Mouse (Mus musculus) heart, embryonic 14.5 days (tissue): ENCODE results near the gene Atrip. TPM values are rescaled to one million over a fixed set of nuclear protein-coding genes. Genes with fewer than 3 reads are reported as not detected.

ENCODE experiments used
- ATAC-seq: fragments of 200-750 bp; cut with Nextera tagmentation; 2 replicates; pipeline ENCODE4 v1.8.0; 2017; ENCODE audit warnings: low read depth, moderate TSS enrichment; ENCODE audit not compliant: insufficient number of reproducible peaks, insufficient read depth, low FRiP score
- H3K27ac ChIP-seq, 2 experiments: fragments of 200-500 bp in 1 of 2; fragments of 300-500 bp in 1 of 2; sonication (generic) in 1 of 2; replicated peaks in 1 of 2; 2 replicates each; pipeline ENCODE4 v1.5.1; 2012 to 2014; ENCODE audit warnings: low read depth in 2 of 2, low read length in 2 of 2, control low read depth in 1 of 2, mild to moderate bottlenecking in 1 of 2, mixed read lengths in 1 of 2; ENCODE audit not compliant: control insufficient read depth in 1 of 2, insufficient read depth in 1 of 2
- H3K27me3 ChIP-seq: fragments of 300-500 bp; sonication (generic); 2 replicates; pipeline ENCODE4 v1.6.1; 2014; ENCODE audit warnings: mild to moderate bottlenecking, low read length, control low read depth; ENCODE audit not compliant: control insufficient read depth, insufficient read depth
- H3K36me3 ChIP-seq: fragments of 300-500 bp; sonication (generic); 2 replicates; pipeline ENCODE4 v1.6.1; 2014; ENCODE audit warnings: mild to moderate bottlenecking, control low read depth, low read length, mixed read lengths; ENCODE audit not compliant: control insufficient read depth, insufficient read depth
- H3K4me1 ChIP-seq, 2 experiments: fragments of 200-500 bp in 1 of 2; fragments of 300-500 bp in 1 of 2; sonication (generic) in 1 of 2; 2 replicates each; pipeline ENCODE4 v1.6.1; 2012 to 2014; ENCODE audit warnings: low read length in 2 of 2, control low read depth in 1 of 2, mixed read lengths in 1 of 2; ENCODE audit not compliant: control insufficient read depth in 2 of 2, insufficient read depth in 2 of 2
- H3K4me2 ChIP-seq: fragments of 300-500 bp; sonication (generic); 2 replicates; pipeline ENCODE4 v1.6.1; 2014; ENCODE audit warnings: mild to moderate bottlenecking, low read length
- H3K4me3 ChIP-seq, 2 experiments: fragments of 200-500 bp in 1 of 2; fragments of 300-500 bp in 1 of 2; sonication (generic) in 1 of 2; 2 replicates each; pipeline ENCODE4 v1.5.1; 2012 to 2014; ENCODE audit warnings: low read length in 2 of 2, mild to moderate bottlenecking in 2 of 2, control low read depth in 1 of 2, low read depth in 1 of 2, moderate library complexity in 1 of 2; ENCODE audit not compliant: control insufficient read depth in 1 of 2, insufficient read depth in 1 of 2
- H3K9ac ChIP-seq: fragments of 300-500 bp; sonication (generic); 2 replicates; pipeline ENCODE4 v1.6.1; 2014; ENCODE audit warnings: mild to moderate bottlenecking, low read length
- H3K9me3 ChIP-seq: fragments of 300-500 bp; sonication (generic); 2 replicates; pipeline ENCODE4 v1.6.1; 2016; ENCODE audit warnings: low read length, control low read depth; ENCODE audit not compliant: control insufficient read depth
- WGBS: fragments of 180-500 bp; shearing (Covaris S2); extraction: QIAGEN DNeasy Blood & Tissue Kit; methylation state at CpG from one replicate; pipeline ENCODE4 v1.1.7; 2014; 5-methylcytosine and 5-hydroxymethylcytosine counted together
- polyA plus RNA-seq: library from polyadenylated mRNA; unstranded; fragments of >200 nt; fragmentation: Nextera tagmentation; extraction: Ambion mirVana; gene quantifications from 2 replicates; pipeline ENCODE4 v1.2.1, GENCODE M21; 2014

Gene Atrip
- polyA plus RNA-seq, result 17.5 and 19.9 TPM in 2 replicates

DNA sequence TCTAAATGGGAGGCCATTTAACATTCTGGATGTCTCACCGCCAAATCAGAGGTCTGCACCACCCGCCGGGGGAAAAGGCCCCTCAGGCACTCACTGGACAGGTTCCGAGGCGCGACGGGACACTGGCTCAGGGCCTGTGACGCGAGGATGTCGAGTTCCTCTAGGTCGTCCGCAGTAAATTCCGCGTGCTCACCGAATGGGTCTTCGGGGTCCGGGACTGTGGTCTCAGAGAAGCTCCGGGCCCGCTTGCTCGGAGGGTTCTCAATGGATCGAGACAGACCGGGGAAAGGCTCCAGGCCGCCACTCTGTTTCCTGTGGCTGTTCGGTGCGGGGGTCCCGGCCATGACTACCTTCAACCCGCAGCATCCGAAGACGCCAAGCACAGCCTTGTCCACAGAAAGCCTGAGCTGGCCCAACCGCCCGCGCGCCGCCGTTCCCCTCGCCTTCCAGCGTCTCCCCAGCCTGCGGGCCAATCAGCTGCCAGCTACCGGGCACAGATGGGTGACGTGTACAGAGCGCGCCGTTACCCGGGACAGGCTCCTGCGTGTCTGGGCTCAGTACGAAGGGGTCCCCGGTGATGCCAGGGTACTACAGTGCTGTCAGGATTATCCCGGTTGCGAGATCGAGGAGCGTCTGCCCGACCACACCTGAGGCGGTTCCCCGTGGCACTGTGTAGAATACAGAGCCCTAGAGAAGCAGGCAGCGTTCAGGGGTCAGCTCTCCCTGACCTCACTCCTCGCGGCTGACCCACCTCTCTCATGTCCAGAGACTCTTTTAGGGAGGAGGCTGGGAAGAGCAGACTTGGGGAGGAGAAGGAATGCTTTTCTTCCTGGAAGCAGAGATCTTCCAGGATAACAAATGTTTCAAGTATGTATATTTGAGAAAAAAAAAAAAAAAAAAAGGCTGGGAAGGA, at the start of gene Atrip:
TSS of gene Atrip (minus strand) at position 464 of the 913 bp plus-strand sequence.
- ATAC-seq, result peak; percentile 95
- Histone ChIP-seq H3K4me2 (peak within 1 kb of the TSS; percentile 91), H3K9me3 (no peaks in the 10 kb centered on the region), H3K4me3 (peak within 1 kb of the TSS; percentile 74 to 96), H3K36me3 (peaks cover 42% of the 10 kb centered on the region), H3K9ac (peak within 1 kb of the TSS; percentile 87), H3K27me3 (no peaks in the 10 kb centered on the region), H3K4me1 (peaks cover 9 to 15% of the 10 kb centered on the region in 2 experiments), H3K27ac (peak within 1 kb of the TSS; percentile 37 to 68)
- under 1% methylated on average over 55 of the region's 57 CpGs for WGBS

GRCm38 (mm10) chr9:109123266-109123665, 49.3 kb upstream of the Atrip start:
- Histone ChIP-seq H3K4me2 (no peak overlapping the region), H3K9ac (no peak overlapping the region), H3K36me3 (peaks cover 14% of the 10 kb centered on the region), H3K27me3 (no peaks in the 10 kb centered on the region), H3K4me3 (no peak overlapping the region), H3K27ac (no peak overlapping the region; a peak in 1 of 4 replicates), H3K9me3 (no peaks in the 10 kb centered on the region), H3K4me1 (peaks cover 3 to 7% of the 10 kb centered on the region in 2 experiments; a peak in 1 of 4 replicates)
- no peak for ATAC-seq
- whole genome bisulfite sequencing, result 27% methylated on average over 6 of the region's 6 CpGs

DNA sequence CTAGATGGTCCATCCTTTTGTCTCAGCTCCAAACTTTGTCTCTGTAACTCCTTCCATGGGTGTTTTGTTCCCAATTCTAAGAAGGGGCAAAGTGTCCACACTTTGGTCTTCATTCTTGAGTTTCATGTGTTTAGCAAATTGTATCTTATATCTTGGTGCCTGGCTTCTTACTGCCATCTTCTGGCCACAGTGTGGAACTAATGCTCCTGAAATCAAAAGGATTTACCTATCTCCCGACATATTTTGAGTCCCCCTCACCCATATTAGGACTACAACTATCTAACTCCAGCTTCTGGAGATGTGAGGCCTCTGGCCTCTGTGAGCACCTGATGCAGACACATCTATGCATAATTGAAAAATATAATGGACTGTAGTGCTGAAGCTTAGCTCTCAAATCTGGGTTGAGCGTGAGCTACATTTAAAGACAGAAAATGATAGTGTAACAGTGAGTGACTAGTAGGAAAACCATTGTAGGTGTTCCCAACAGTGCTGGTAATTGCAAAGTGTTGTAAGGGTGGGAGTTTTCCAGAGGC, 48.7 kb upstream of the Atrip start:
- Histone ChIP-seq H3K4me3 (no peak overlapping the region), H3K4me2 (no peak overlapping the region), H3K27ac (no peak overlapping the region), H3K36me3 (peaks cover 20% of the 10 kb centered on the region), H3K9ac (no peak overlapping the region), H3K4me1 (peaks cover 3 to 7% of the 10 kb centered on the region in 2 experiments; a peak in 1 of 4 replicates), H3K27me3 (no peaks in the 10 kb centered on the region), H3K9me3 (no peaks in the 10 kb centered on the region)
- WGBS, result 39% methylated on average over 2 of the region's 2 CpGs
- ATAC-seq, result no peak

DNA sequence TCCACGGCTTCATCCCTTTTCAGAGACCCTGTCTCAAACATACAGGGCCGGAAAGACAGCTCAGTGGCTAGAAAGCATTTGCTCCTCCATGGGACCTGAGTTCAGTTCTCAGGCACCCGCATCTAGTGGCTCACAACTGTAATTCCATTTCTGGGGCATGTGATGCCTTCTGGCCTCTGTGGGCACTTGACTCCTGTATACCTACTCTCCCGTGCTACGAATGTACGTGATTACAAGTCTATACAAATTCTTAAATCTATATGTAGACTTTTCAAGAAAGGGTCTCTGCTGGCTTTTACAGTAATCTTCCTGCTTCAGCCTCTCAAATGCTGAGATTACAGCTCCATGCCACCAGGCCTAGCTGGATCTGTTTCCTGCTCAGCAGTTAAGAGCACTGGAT, 47.0 kb upstream of the Atrip start:
- Histone ChIP-seq H3K27me3 (no peaks in the 10 kb centered on the region), H3K4me3 (no peak overlapping the region), H3K4me1 (peaks cover 3 to 7% of the 10 kb centered on the region in 2 experiments; a peak in 1 of 4 replicates), H3K9ac (no peak overlapping the region), H3K36me3 (peaks cover 37% of the 10 kb centered on the region), H3K9me3 (no peaks in the 10 kb centered on the region), H3K27ac (no peak overlapping the region), H3K4me2 (no peak overlapping the region)
- ATAC-seq, result no peak
- WGBS, result 84% methylated on average over 6 of the region's 6 CpGs

GRCm38 (mm10) chr9:109119571-109119970, 45.6 kb upstream of the Atrip start:
- no peak overlapping the region for H3K9ac ChIP-seq
- H3K4me1 ChIP-seq, result peaks cover 3 to 7% of the 10 kb centered on the region in 2 experiments; a peak in 1 of 4 replicates
- no peak overlapping the region for H3K4me3 ChIP-seq
- H3K9me3 ChIP-seq, result no peaks in the 10 kb centered on the region
- ATAC-seq, result no peak
- peaks cover 51% of the 10 kb centered on the region for H3K36me3 ChIP-seq
- H3K27ac ChIP-seq, result no peak overlapping the region
- 77% methylated on average over 9 of the region's 9 CpGs for WGBS
- no peak overlapping the region for H3K4me2 ChIP-seq
- no peaks in the 10 kb centered on the region for H3K27me3 ChIP-seq

DNA sequence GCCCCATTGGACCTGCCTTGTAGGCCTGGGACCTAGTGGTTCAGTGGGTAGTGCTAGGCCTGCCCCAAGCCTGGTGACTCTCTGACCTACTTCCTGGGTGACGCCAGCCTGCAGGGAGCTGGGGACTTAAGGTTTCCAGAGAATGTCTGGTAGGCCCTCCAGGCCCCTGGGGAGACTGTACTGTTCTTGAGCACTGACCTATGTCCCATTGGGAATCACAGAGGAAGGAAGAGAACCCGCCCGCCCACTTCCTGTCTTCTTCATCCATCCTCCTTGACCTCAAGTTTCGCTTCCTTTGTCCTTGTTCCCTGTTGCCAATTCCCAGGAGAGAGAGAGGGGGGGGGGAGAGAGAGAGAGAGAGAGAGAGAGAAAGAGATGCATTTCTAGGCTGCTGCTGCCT, 44.2 kb upstream of the Atrip start:
- Histone ChIP-seq H3K27ac (no peak overlapping the region), H3K4me2 (no peak overlapping the region), H3K4me3 (no peak overlapping the region), H3K36me3 (peaks cover 65% of the 10 kb centered on the region), H3K27me3 (no peaks in the 10 kb centered on the region), H3K9ac (no peak overlapping the region), H3K9me3 (no peaks in the 10 kb centered on the region), H3K4me1 (peaks cover 0 to under 1% of the 10 kb centered on the region in 2 experiments; a peak in 1 of 4 replicates)
- WGBS, result 74% methylated on average over 4 of the region's 4 CpGs
- ATAC-seq, result no peak

GRCm38 (mm10) chr9:109116205-109116604, 42.3 kb upstream of the Atrip start:
- Histone ChIP-seq H3K27ac (no peak overlapping the region), H3K4me1 (no peaks in the 10 kb centered on the region), H3K4me3 (no peak overlapping the region), H3K9me3 (no peaks in the 10 kb centered on the region), H3K4me2 (no peak overlapping the region), H3K27me3 (no peaks in the 10 kb centered on the region), H3K36me3 (peaks cover 84% of the 10 kb centered on the region), H3K9ac (no peak overlapping the region)
- 85% methylated on average over 10 of the region's 10 CpGs for WGBS
- ATAC-seq, result no peak
